Mouse (Mus musculus) gonadal fat pad, adult 2 months (tissue): ENCODE results near the gene Tymp. TPM values are rescaled to one million over a fixed set of nuclear protein-coding genes. Genes with fewer than 3 reads are reported as not detected.

Source experiments
- DNase-seq: peaks from one replicate; pipeline ENCODE4 v3.0.0-alpha.2; 2012; ENCODE audit warnings: low read depth
- polyA plus RNA-seq: library from polyadenylated mRNA; depleted of rRNA; stranded (reverse); fragments of >200 nt; gene quantifications from 2 replicates; pipeline ENCODE4 v1.2.3, GENCODE M21; 2012; rRNA removed

Gene Tymp
- 2.3 and 3.1 TPM in 2 replicates for polyA plus RNA-seq

GRCm38 (mm10) chr15:89376957-89377356 lies at the start of gene Tymp:
TSS of gene Tymp (minus strand) at chr15:89377039.
- no peak for DNase-seq

GRCm38 (mm10) chr15:89425711-89426121 lies 48.9 kb upstream of the Tymp start, which contains the start of gene Cpt1b:
TSS of gene Cpt1b (minus strand) at chr15:89425863.
- no peak for DNase-seq

GRCm38 (mm10) chr15:89424621-89425020 lies 47.8 kb upstream of the Tymp start:
- DNase-seq, result no peak

DNA sequence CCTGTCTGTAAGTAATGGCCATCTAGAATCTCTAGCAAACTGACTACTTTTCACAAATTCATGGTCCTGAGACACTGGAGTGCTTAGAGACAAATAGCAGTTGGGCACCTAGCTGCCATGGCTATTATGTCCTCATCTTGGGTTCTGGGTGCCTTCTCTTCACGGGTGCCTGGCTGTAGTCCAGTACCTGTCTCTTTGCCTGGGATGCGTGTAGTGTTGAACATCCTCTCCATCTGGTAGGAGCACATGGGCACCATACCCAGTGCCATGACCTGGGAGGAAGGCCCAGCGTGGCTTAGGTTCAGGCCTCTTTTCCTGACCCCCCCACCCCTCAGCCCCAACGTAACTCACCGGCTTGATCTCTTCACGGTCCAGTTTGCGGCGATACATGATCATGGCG lies 45.1 kb upstream of the Tymp start:
- no peak for DNase-seq

GRCm38 (mm10) chr15:89415282-89415681 lies 38.4 kb upstream of the Tymp start:
- DNase-seq, result no peak

GRCm38 (mm10) chr15:89410118-89410517 lies 33.3 kb upstream of the Tymp start, which contains the start of gene Syce3:
TSS of gene Syce3 (minus strand) at chr15:89410503.
- DNase-seq, result no peak

GRCm38 (mm10) chr15:89406691-89407090 lies 29.9 kb upstream of the Tymp start:
- no peak for DNase-seq

- DNase-seq, result no peak
Observed at GRCm38 (mm10) chr15:89404831-89405623, 28.2 kb upstream of the Tymp start.

- DNase-seq, result no peak
Observed at GRCm38 (mm10) chr15:89402471-89402870, 25.6 kb upstream of the Tymp start.

DNA sequence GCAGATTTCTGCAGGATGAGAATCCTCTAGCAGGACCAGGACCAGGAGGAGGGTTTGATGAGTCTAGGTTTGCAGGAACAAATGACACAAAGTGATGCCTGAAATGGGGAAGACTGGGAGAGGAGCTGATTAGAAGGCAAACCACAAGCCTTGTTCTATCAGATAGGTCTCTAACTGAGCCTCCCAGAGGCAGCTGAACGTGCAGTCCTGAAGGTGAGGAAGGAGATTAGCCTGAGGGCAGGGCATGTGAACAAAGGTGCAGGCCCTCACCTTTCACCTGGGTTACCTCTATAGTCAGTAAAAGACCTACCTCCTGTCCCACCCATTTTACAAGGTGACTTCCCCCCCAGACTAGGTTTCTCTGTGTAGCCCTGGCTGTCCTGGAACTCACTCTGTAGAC lies 22.9 kb upstream of the Tymp start:
- no peak for DNase-seq

- no peak for DNase-seq
Observed at GRCm38 (mm10) chr15:89398146-89398545, 21.3 kb upstream of the Tymp start.

GRCm38 (mm10) chr15:89396883-89397282 lies 20.0 kb upstream of the Tymp start:
- no peak for DNase-seq

- DNase-seq, result no peak
Observed at GRCm38 (mm10) chr15:89390081-89390480, 13.2 kb upstream of the Tymp start.

DNA sequence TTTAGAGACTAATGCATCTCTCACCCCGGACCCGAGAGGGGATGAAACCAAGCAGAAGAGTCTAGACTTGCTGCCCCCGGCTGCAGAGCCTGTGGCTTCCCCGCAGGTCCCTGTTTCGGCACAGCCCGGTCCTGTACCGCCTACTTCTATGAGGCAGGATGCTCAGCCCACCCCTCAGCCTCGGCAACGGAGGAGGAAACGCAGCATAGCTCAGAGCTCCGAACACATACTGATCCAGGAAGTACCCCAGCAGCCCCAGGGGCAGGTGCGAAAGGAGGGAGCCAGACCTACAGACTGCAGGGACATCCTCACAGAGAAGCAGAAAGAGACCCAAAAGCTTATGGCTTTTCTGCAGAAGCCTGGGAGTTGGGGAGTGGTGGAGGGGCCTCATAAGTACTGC lies 10.3 kb upstream of the Tymp start:
- DNase-seq, result no peak

GRCm38 (mm10) chr15:89384617-89385016 lies 7.8 kb upstream of the Tymp start, which contains the start of gene Klhdc7b:
TSS of gene Klhdc7b (plus strand) at chr15:89384917.
- DNase-seq, result no peak

- no peak for DNase-seq
Observed at GRCm38 (mm10) chr15:89379429-89379828, 2.6 kb upstream of the Tymp start.

GRCm38 (mm10) chr15:89378831-89379401 lies 2.1 kb upstream of the Tymp start, which contains the start of gene Odf3b:
TSS of gene Odf3b (minus strand) at chr15:89379282.
- no peak for DNase-seq

DNA sequence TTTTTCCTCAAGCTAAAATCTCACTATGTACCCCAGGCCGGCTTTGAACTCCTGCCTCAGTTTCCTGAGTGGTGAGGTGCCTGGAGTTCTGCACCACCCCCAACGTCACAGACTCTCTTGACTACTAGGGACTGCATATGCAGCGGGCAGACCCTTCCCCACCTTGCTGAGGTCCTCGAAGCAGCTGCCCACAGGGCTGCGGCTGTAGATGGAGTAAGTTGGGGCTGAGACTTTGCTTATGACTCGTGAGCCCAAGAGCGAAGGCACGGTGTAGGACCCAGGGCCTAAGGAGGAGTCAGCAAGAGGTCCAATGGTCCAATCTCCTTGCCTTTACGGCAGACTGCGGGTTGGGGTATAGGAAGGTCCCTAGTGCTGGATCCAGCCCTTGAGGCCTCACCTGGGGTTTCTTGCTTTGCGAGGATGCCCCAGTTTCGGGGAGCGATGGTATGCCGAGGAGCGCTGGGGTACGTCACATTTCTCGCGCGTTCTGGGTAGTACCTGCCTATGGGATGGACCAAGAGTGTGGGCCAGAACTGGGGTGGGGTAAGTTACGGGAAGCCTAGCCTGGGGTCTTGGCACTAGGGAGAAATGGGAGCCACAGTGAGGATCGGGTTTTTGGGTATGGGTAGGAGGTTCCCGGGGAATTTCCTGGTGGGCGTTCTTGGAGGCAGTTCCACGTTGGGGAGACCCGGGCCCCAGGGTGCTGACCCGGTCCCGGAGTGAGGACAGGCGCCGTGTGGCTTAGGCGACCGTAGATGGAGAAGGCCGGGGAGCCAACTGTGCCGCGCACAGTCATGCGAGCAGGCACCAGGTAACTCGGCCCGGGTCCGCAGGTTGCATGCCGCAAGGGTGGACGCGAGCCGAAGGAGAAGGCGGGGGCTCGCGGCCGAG lies 1.3 kb upstream of the Tymp start:
- DNase-seq, result no peak

DNA sequence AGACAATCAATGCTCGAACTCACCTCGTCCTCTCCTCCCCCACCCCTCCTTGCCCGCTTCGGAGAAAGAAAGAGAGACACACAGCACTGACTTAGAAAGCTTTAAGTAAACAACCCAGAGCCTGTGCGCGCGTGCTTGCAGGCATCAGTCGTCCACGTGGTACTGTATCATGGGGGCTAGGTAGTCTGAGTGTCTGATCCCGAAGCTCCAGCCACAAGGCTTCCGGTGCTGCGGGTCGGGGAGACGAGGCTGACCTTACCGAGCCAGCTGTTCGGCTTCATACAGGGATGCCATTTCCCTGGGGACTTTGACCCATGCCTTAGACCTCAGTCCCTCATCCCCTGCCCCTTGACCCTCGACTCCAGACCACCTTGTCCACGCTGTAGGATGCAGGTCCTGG lies 523 bp upstream of the Tymp start:
- DNase-seq, result no peak

- DNase-seq, result no peak
Observed at GRCm38 (mm10) chr15:89376040-89376439, 799 bp downstream of the Tymp start.

DNA sequence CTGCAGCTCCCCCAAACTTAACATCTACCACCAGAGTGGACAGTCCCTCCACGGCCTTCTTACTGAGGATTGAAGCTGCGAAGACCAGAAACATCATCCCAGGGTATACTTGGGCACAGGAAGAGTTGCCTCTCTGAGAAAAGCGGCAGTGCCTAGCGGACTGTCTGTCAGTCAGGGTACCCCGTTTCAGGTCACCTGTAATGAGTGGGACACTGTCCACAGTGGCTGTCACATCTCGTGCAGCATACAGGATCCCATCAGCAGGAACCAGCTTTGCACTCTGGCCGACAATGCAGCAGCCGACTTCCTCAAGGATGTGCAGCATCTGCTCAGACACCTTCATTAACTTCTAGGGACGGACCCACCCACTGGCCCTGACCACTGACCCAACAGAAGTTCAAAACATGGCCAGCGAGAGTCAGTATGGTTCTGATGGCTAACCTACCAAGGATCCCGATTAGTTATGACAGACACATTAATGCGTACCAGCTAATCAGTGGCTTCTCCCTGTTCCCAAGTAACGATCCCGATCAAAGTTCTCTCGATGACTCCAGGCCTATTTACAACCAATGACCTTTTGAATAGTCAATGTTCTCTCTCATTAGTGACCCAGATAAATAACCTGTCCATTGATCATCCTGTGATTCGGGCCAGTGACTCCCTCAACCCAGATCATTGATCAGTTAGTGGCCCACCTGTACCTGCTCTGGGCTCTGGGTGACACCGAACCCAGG lies 1.9 kb downstream of the Tymp start:
- DNase-seq, result no peak
